Mouse (Mus musculus) heart, embryonic 13.5 days (tissue): ENCODE data around the gene Rab14. TPM values are rescaled to one million over a fixed set of nuclear protein-coding genes. Genes with fewer than 3 reads are reported as not detected.

Experiments
- ATAC-seq: fragments of 200-750 bp; cut with Nextera tagmentation; 2 replicates; pipeline ENCODE4 v1.8.0; 2017; ENCODE audit warnings: moderate TSS enrichment; ENCODE audit not compliant: insufficient number of reproducible peaks, low FRiP score, low TSS enrichment; ENCODE audit errors: extremely low read depth
- H3K27ac ChIP-seq: fragments of 300-500 bp; sonication (generic); replicated peaks from 2 replicates; pipeline ENCODE4 v1.5.1; 2015; ENCODE audit warnings: moderate library complexity, mild to moderate bottlenecking, inconsistent platforms
- H3K27me3 ChIP-seq: fragments of 300-500 bp; sonication (generic); replicated peaks from 2 replicates; pipeline ENCODE4 v1.6.1; 2015; ENCODE audit warnings: mild to moderate bottlenecking, inconsistent platforms
- H3K36me3 ChIP-seq: fragments of 300-500 bp; sonication (generic); 2 replicates; pipeline ENCODE4 v1.6.1; 2015; ENCODE audit warnings: mild to moderate bottlenecking, inconsistent platforms
- H3K4me1 ChIP-seq: fragments of 300-500 bp; sonication (generic); 2 replicates; pipeline ENCODE4 v1.6.1; 2015; ENCODE audit warnings: inconsistent platforms
- H3K4me2 ChIP-seq: fragments of 300-500 bp; sonication (generic); 2 replicates; pipeline ENCODE4 v1.6.1; 2015; ENCODE audit warnings: inconsistent platforms, mild to moderate bottlenecking, moderate library complexity
- H3K4me3 ChIP-seq: fragments of 300-500 bp; sonication (generic); 2 replicates; pipeline ENCODE4 v1.5.1; 2015; ENCODE audit warnings: moderate library complexity, mild to moderate bottlenecking, inconsistent platforms
- H3K9ac ChIP-seq: fragments of 300-500 bp; sonication (generic); 2 replicates; pipeline ENCODE4 v1.6.1; 2015; ENCODE audit warnings: inconsistent platforms, mild to moderate bottlenecking, moderate library complexity
- H3K9me3 ChIP-seq: fragments of 300-500 bp; sonication (generic); 2 replicates; pipeline ENCODE4 v1.6.1; 2016; ENCODE audit warnings: inconsistent platforms
- WGBS: fragments of 180-500 bp; shearing (Covaris S2); methylation state at CpG from one replicate; pipeline ENCODE4 v1.1.7; 2015; ENCODE audit warnings: mixed read lengths; 5-methylcytosine and 5-hydroxymethylcytosine counted together
- polyA plus RNA-seq: library from polyadenylated mRNA; unstranded; fragments of >200 nt; fragmentation: Nextera tagmentation; extraction: Ambion mirVana; gene quantifications from 2 replicates; pipeline ENCODE4 v1.2.1, GENCODE M21; 2015

Rab14 gene
- polyA plus RNA-seq, 1 experiment from 2014 or later = 228 TPM

DNA sequence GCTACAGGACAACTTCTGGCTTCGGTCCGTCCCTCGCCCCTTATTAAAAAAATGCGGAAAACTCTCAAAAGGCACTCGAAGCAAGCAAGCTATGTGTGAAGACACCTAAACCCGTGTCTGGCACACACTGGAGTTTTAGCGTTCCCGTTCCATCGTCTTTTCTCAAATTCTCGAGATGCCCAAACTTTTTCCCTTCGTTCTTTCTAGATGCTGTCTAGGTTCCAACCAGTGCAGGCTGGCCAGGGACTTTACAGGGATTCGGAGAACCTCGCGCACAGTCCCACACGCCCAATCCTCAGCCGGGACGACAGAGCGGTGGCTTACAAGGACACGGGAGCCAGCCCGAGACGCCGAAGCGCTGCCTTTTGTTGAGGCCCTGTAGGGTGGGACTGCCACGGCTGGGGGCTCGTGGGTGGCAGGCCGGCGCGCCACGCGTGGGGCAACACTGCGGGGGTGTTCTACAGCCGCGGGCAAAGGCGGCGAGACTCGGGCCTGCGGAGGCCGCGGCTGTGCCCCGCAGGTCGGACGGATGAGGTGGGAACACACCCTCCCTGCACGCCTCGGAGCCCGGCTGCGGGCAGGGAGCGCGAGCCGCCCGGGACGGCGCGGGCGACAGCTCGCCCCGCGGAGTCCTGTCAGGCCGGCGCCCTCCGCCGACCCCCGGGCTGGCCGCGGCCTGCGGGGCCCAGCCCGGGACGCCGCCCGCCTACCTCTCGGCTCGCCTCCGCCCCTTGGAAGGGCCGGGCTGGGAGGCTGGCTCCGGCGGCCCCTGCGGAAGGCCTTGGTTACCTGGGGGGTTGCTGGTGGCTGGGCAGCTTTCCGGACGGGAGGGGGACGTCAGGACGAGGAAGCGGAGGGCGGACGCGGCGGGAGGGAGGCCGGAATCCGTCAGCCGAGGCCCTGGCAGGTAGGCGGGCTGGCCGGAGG is 686 bp downstream of the Rab14 start:
- Histone ChIP-seq H3K4me3 (peak overlapping the region; percentile 100), H3K9ac (peak overlapping the region; percentile 100), H3K27ac (peak overlapping the region; percentile 99), H3K27me3 (no peaks in the 10 kb centered on the region), H3K36me3 (peaks cover under 1% of the 10 kb centered on the region; the same call in 1 of the 2 replicates), H3K9me3 (no peaks in the 10 kb centered on the region), H3K4me1 (peaks cover 38% of the 10 kb centered on the region), H3K4me2 (peak overlapping the region; percentile 76)
- WGBS = under 1% methylated on average over 89 of the region's 90 CpGs
- peak; percentile 72 for ATAC-seq

DNA sequence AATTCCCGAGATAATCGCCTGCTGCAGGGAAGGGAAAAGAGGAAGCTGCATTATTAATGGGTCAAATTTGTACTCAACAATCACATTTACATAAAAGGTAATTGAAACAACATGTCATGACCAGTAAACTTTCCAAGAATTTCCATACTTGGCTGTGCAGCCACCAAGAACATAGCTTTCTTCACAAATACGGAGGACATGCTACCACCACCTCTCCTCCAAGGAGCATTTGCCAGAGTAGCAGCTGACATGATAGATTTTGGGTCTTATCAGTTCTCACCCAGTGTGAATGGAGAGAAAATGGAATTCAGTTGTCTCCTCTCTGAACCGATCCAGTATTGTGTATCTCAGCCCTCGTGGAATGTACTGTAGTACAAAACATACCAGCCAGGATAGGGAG is 1.4 kb downstream of the Rab14 start:
- Histone ChIP-seq H3K4me2 (peak overlapping the region; percentile 76), H3K9me3 (no peaks in the 10 kb centered on the region), H3K4me1 (peaks cover 38% of the 10 kb centered on the region), H3K4me3 (peak overlapping the region; percentile 100), H3K27ac (peak overlapping the region; percentile 99), H3K9ac (peak overlapping the region; percentile 100), H3K27me3 (no peaks in the 10 kb centered on the region), H3K36me3 (peaks cover 5% of the 10 kb centered on the region)
- 2% methylated on average over 5 of the region's 5 CpGs for WGBS
- no peak for ATAC-seq

DNA sequence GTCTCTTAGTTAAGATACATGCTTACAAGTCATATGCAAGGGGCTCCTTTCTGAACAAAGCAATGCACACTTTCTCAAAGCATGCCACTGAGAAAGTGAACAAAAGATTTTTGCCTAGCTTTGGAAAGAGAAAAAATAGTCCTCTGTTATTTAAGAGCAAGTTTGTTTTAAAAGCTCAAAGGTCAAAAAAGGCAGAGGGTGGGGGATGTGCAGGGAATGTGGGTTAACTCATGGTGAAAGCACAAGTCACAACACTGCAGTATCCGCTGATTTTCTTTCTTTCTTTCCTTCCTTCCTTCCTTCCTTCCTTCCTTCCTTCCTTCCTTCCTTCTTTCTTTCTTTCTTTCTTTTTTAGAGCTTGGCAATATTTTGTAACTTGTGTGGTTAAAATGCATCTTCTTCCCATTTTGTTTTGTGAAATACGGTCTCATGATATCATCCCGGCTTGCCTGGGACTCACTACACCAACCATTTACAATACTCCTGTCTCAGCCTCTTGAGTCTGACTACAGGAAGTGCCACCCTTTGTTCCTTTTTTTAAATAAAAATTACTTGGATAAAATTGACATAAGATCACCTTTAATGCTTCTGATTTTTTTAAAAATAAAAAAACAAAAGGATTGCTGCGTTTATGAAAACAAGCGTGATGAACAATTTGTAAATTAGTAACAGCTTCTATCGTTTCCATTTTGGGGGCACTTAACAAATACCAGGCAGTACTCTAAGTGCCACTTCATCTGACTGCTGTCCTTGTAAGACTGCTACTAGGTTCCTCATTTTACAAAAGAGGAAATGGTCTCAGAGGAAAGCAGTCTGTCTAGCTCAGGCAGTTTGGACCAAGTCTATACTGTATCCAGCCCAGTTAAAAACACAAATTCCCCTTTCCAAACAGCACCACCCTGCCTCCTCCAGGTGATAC is 5.0 kb downstream of the Rab14 start:
- Histone ChIP-seq H3K4me1 (peaks cover 40% of the 10 kb centered on the region), H3K27ac (peak overlapping the region; percentile 36; the same call in 1 of the 2 replicates), H3K9me3 (no peaks in the 10 kb centered on the region), H3K4me3 (no peak overlapping the region), H3K9ac (peak overlapping the region; percentile 47; the same call in 1 of the 2 replicates), H3K4me2 (peak overlapping the region; percentile 25; the same call in 1 of the 2 replicates), H3K27me3 (no peaks in the 10 kb centered on the region), H3K36me3 (peaks cover 19% of the 10 kb centered on the region)
- ATAC-seq = no peak
- WGBS = 63% methylated on average over 6 of the region's 6 CpGs

GRCm38 (mm10) chr2:35193976-35194375 is 6.9 kb downstream of the Rab14 start:
- Histone ChIP-seq H3K27me3 (no peaks in the 10 kb centered on the region), H3K9ac (no peak overlapping the region), H3K27ac (no peak overlapping the region), H3K4me3 (no peak overlapping the region), H3K9me3 (no peaks in the 10 kb centered on the region), H3K4me2 (no peak overlapping the region), H3K36me3 (peaks cover 37% of the 10 kb centered on the region), H3K4me1 (peaks cover 34% of the 10 kb centered on the region)
- WGBS = 79% methylated on average over 1 of the region's 1 CpGs
- ATAC-seq = no peak

- peaks cover 64% of the 10 kb centered on the region for H3K36me3 ChIP-seq
Measured at GRCm38 (mm10) chr2:35188929-35189328, 12.0 kb downstream of the Rab14 start.

DNA sequence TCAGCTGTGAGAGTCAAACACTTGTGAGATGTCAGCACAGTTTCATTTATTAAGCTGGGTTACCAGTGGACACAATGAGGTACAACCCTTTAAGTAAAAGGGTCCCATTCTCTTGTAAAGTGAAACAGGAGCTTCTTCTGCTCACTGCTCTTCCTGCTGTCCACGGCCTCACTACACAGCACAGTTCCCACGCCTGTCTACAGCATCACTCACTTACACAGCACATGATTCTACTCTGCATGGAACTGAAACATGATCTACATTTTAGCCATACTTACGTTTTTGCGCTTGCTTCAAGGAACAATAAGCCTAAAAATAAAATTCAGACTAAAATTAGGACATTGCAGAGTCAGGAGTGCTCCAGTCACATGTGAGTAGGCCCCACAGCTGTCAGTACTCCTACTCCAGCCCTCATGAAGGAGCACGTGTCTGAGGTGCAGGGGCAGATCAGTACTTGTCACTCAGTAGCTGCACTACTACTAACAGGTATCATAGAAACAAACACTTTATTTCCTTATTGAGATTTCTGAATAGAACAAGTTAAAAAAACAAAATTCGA is 17.7 kb downstream of the Rab14 start:
- peak overlapping the region; percentile 77 for H3K27ac ChIP-seq
- no peak overlapping the region for H3K9ac ChIP-seq
- H3K4me2 ChIP-seq = no peak overlapping the region
- no peaks in the 10 kb centered on the region for H3K9me3 ChIP-seq
- peaks cover 28% of the 10 kb centered on the region for H3K4me1 ChIP-seq
- peaks cover 85% of the 10 kb centered on the region for H3K36me3 ChIP-seq
- H3K4me3 ChIP-seq = no peak overlapping the region
- no peak for ATAC-seq
- 59% methylated on average over 6 of the region's 6 CpGs for WGBS
- no peaks in the 10 kb centered on the region for H3K27me3 ChIP-seq

More at GRCm38 (mm10) chr2:35188929-35189328, 12.0 kb downstream of the Rab14 start:
- Histone ChIP-seq H3K4me1 (peaks cover 19% of the 10 kb centered on the region), H3K4me3 (no peak overlapping the region), H3K9ac (no peak overlapping the region), H3K27me3 (no peaks in the 10 kb centered on the region), H3K4me2 (no peak overlapping the region), H3K9me3 (no peaks in the 10 kb centered on the region), H3K27ac (no peak overlapping the region)
- ATAC-seq = no peak
- 80% methylated on average over 5 of the region's 5 CpGs for WGBS

- no peak for ATAC-seq
- H3K27me3 ChIP-seq = no peaks in the 10 kb centered on the region
- WGBS = 64% methylated on average over 3 of the region's 3 CpGs
Measured at GRCm38 (mm10) chr2:35178153-35178552, 22.8 kb downstream of the Rab14 start.

DNA sequence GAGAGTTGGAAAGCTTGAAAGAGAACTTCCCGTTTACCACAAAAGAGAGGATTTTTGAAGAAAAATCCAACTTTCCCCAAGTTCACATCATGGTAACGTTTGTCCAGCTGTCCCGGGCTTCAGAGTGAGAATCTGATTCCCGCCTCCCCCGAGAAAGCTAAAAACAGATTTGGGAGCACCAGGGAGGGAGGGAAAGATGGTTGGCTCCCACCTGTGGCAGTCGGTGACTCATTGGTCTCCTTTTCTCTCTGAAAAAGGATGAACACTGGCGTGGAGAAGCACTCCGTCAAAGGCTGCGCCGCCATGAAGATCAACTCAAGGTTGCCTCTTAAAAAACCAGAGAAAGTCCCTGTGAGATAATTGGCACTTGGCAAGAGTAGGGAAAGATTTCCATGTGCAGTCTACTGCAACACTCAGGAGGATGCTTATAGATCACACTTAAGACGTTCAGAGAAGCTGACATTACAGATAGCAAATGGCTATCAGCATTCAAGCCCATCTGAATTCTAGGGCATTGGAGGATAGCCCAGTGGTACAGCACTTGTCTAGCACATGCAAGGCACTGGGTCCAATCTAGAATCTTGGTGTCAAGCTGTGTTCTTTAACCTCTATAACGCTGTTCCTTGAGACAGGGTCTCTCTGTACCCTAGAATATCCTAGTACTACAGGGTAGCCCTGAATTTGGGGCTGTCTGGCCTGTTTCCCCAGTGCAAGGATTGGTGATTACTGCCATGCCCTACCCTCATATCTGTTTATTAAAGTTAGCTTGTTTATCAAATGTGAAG is 25.4 kb downstream of the Rab14 start:
- peaks cover 100% of the 10 kb centered on the region for H3K36me3 ChIP-seq
- H3K9ac ChIP-seq = no peak overlapping the region
- ATAC-seq = no peak
- no peaks in the 10 kb centered on the region for H3K27me3 ChIP-seq
- H3K9me3 ChIP-seq = no peaks in the 10 kb centered on the region
- H3K4me3 ChIP-seq = no peak overlapping the region
- peaks cover 31% of the 10 kb centered on the region for H3K4me1 ChIP-seq
- no peak overlapping the region for H3K4me2 ChIP-seq
- no peak overlapping the region for H3K27ac ChIP-seq
- WGBS = 88% methylated on average over 12 of the region's 12 CpGs

More at GRCm38 (mm10) chr2:35178153-35178552, 22.8 kb downstream of the Rab14 start:
- H3K4me2 ChIP-seq = no peak overlapping the region
- H3K36me3 ChIP-seq = peaks cover 99% of the 10 kb centered on the region
- no peak overlapping the region for H3K9ac ChIP-seq
- H3K27ac ChIP-seq = no peak overlapping the region
- no peaks in the 10 kb centered on the region for H3K9me3 ChIP-seq
- no peak overlapping the region for H3K4me3 ChIP-seq
- peaks cover 28% of the 10 kb centered on the region for H3K4me1 ChIP-seq

DNA sequence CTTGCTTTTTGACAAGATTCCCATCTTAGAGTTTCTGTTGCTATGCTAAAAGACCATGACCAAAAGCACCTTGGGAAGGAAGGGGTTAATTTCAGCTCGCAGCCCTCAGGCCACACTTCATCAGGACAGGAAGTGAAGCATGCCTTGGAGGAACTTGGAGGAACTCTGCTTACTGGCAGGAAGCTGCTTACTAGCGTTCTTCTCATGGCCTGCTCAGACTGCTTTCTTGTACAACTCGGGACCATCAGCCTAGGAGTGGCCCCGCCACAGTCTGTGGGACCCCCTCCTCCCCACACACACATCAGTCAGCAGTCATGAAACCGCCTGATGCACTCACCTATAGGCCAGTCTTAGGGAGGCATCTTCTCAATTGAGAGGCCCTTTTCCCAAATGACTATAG is 26.8 kb downstream of the Rab14 start:
- H3K27me3 ChIP-seq = no peaks in the 10 kb centered on the region
- peaks cover 35% of the 10 kb centered on the region for H3K4me1 ChIP-seq
- no peak overlapping the region for H3K4me2 ChIP-seq
- 38% methylated on average over 5 of the region's 5 CpGs for WGBS
- no peak for ATAC-seq
- no peak overlapping the region for H3K4me3 ChIP-seq
- no peaks in the 10 kb centered on the region for H3K9me3 ChIP-seq
- peak overlapping the region; percentile 44; the same call in 1 of the 2 replicates for H3K9ac ChIP-seq
- peak overlapping the region; percentile 61 for H3K27ac ChIP-seq
- H3K36me3 ChIP-seq = peaks cover 100% of the 10 kb centered on the region

DNA sequence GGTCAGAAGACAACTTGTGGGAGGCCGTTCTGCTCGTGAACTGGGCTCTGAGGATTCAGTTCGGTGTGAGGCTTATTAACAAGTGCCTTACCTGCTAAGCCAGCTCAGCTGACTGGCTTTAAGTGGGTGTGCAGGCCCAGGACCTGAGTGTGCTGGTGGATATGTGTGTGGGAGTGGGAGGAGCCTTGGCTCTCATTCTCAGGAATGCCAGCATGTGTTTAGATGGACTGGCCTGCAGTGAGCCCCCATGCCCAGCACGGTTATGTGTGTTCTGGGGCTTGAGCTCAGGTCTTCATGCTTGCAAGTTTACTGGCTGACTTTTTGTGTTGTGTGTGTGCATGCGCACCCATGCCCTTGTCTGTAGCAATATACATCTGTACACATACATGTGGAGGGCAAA is 27.3 kb downstream of the Rab14 start:
- H3K4me2 ChIP-seq = no peak overlapping the region
- peaks cover 35% of the 10 kb centered on the region for H3K4me1 ChIP-seq
- H3K9me3 ChIP-seq = no peaks in the 10 kb centered on the region
- ATAC-seq = no peak
- H3K4me3 ChIP-seq = no peak overlapping the region
- WGBS = 88% methylated on average over 5 of the region's 5 CpGs
- peaks cover 99% of the 10 kb centered on the region for H3K36me3 ChIP-seq
- H3K27me3 ChIP-seq = no peaks in the 10 kb centered on the region
- 0 out of 2 replicates have a peak overlapping the region, but pooled peaks have one; percentile 61 for H3K27ac ChIP-seq
- no peak overlapping the region for H3K9ac ChIP-seq
